Mouse (Mus musculus) kidney, adult 2 months (tissue): ENCODE data around the gene 5730596B20Rik.

Source experiments
- CTCF ChIP-seq: fragments of 200-500 bp; conservative IDR thresholded peaks from 2 replicates; pipeline ENCODE4 v1.5.1; 2011; ENCODE audit warnings: low read depth, mild to moderate bottlenecking, control low read depth, low read length, moderate library complexity, mixed read lengths; ENCODE audit not compliant: insufficient read depth, insufficient read length
- POLR2A ChIP-seq: fragments of 200-500 bp; IDR thresholded peaks from one replicate; pipeline ENCODE4 v1.6.1; 2011; ENCODE audit warnings: low read depth, low read length, control low read depth

DNA sequence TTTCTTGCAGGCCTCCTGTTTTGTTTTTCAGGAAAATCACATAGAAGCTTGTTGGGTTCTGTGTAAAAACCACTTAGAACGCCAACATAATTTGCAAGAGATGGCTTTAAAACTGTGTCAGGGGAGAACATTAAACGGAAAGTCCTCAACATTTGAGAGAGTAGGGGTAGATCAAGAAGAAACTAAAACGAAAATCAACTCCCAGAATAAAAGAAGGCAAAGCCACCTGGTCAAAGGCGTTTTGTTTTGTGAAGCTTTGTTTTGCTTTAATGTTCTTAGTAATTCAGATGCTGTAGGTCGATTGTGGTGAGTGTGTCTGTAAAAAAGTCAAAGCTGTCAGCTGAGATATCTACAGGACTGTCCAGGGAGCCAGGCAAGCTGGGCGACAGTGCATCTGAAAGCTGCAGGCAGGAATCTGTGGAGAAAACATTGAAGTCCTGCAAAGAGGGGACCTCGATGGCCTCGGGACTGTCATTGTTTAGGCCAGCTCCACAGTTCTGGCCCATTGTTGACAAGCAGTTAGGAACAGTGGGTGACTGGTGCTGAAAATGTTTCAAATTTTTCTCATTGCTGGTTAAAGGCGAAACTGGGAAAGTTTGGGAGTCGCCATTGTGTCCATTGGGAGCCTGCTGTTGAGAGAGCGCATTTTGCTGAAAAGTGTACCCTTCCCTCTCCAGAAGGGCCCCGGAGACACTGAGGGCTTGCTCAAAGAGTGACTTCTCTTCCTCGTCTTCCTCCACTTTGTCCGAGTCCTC is 14.5 kb upstream of the 5730596B20Rik start:
- TF ChIP-seq CTCF (no peak), POLR2A (no peak)
